Mouse (Mus musculus): ENCODE measurements at regions not wholly inside any gene's neighbourhood (a gene's known extent, or its start where the extent isn't known, plus 50 kb on each side); places are given as distances from the start of the nearest gene placed in this dataset.

GRCm38 (mm10) chr5:111595438-111595837 lies 138.3 kb upstream of the Gm26897 start:
- TF ChIP-seq CTCF (conservative IDR thresholded peaks at IDR 0.05; ENCODE audit: low read length) (no peak), POU5F1 (IDR thresholded peaks at IDR 0.05; ENCODE audit: borderline replicate concordance, low read length) (no peak), NANOG (IDR thresholded peaks at IDR 0.05; ENCODE audit: borderline replicate concordance, low read length) (no peak)
